Mouse (Mus musculus) R1 (cell line): ENCODE data around the gene Rbm33.

Experiments
- DNase-seq: peaks from one replicate; pipeline ENCODE4 v3.0.0-alpha.2; 2018; ENCODE audit warnings: low read depth, low spot score

The Rbm33 gene

DNA sequence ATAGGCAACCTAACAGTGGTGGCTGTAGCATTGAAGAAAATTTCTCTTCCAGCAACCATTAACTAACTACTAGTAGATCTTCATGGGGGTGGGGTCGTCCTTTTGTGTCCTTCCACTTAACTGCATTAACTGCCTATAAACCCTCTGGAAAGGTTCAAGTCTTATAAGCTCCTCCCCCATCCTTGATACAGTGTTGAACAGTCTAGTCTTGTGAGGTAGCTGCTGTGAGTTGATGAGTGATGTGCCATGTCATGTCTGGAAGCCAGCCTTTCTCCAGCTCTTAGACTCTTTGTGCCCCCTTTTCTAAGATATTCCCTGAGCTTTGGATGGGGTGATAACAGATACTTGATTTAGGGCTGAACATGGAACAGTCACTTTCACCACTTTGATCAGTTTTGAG is 7.5 kb downstream of the Rbm33 start:
- peak; percentile 21 for DNase-seq

DNA sequence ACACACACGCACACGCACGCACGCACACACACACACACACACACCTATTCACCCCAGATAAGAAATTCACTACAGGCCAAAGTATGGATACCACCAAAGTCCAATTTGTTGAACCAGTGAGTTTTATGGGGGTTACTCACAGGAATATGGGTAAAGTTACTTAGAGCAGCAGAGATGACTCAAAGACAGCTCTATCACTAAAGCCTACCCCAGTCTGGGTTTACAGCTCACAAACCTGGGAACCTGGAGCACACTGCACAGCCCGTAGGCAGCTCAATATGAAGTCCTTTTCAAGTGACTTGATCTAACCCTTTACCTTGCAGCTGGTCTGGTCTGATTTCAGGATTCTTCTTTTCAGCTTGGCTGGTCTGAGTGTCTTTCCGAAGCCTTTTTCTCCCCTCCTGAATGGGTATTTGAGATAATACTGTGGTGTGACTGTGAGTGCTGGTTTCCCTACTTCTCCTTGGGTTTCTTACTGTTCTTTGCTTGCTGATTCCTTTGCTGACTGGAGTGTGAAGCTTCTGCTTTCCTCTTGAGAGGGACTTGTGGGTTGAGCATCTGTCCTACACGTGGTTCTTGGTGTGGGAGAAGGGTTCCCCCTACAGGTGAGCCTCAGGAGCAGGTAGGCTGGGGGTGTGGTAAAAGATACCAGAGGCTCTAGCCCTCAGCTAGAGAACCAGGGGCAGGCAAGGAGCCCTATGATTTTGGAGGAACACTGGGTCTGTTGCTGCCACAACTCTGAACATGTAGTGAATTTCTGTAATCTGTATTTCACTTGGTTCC is 12.3 kb downstream of the Rbm33 start:
- peak; percentile 73 for DNase-seq

DNA sequence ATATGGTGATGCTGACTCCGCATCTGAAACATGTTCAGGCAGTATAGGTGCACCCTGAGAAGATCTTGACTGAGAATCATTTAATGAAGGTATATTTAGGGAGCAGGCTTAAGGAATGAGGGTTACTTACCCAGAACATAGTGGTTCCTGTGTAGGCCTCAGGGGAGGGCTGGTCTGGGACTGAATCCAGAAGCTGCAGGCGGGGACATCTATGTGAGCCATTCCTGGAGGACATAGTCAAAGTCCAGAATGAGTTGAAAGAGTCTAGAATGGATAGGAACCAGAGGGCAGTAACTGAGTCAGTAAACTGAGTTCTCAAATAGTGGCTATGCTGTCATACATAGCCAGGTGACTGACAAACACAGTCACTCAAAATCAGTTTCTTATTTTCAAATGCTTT is 16.8 kb downstream of the Rbm33 start:
- DNase-seq: no peak

DNA sequence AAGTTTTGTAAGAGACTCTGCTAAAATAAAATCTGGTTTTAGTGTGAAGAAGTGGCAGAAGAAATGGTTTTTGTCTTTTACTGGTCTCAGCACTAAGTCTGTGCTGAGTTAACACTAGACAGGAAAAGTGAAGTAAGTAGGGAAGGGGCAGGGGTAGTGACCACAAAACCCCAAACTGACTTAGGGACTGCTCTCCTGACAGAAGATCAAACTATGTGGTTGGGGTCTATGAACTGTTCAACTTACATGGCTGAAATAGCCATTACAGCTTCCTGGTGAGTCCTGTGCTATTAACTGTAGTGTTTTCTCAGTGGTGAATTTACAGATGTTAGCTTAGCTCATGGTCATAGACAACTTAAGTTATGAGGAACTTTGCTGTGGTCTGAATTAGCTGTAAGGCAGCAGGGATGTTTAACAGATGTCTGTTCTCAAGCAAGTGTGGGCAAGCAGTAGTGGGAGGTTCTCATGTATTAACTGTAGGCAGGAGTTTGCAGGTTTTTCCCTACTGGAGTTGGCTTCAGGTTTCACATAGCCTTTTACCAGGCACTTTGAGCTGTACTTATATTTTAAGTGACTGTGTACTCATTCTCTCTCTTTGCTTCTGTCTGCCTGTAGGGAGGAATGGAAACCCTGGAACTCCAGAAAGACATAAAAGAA is 35.1 kb downstream of the Rbm33 start:
- no peak for DNase-seq

DNA sequence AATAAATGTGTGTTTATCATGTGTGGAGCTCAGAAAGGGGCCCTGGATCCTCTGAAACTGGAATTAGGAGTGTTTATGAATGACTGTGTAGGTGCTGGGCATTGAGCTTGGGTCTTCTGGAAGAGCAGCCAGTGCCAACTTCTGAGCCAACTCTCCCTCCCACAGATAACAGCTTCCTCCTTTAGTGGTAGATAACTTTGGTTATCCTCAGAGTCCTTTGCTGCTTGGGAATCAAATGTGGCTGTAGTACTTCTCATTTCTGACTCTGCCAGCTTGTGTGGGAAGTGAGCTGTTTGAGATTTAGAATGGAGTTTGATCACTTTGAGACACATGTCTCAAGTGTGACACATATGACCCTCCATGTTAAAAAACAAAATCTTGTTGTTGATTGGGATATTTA is 38.7 kb downstream of the Rbm33 start:
- no peak for DNase-seq

DNA sequence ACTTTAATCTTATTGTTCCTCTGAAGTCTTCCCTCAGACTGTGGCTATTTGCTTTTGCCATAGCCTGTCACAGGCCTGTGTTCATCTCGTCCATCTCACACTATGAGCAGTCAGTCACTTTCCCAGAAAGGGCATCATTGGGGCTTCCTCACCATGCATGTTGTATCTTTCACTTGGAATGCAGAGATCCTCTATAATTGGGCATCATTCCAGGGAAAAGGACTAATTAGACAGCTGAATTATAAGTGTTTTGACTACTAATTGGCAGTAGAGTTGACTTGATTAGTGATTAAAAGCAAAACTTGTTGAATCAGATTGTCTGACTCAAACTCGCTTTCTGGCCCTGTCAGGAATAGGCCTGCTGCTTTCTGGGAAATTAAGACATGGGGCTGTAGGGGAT is 43.8 kb downstream of the Rbm33 start:
- DNase-seq: no peak

DNA sequence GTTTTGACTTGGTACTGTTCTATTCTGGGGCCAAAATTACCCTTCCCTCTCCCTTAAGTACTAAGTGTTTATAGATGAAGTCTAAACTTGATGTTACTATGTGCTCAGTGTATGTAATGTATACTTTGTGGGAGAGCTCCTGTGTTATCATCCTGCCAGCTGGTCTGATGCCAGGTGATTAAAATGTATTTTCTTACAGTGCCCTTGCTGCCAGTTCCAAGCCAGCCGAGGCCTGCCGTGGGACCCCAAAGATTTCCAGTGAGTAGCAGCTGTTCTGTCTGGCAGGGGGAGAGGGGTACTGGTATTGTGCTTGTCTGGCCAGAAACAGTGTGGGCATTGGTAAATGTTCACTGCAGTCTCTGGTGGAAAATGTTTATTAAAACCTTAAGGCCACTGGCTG is 51.1 kb downstream of the Rbm33 start:
- no peak for DNase-seq

DNA sequence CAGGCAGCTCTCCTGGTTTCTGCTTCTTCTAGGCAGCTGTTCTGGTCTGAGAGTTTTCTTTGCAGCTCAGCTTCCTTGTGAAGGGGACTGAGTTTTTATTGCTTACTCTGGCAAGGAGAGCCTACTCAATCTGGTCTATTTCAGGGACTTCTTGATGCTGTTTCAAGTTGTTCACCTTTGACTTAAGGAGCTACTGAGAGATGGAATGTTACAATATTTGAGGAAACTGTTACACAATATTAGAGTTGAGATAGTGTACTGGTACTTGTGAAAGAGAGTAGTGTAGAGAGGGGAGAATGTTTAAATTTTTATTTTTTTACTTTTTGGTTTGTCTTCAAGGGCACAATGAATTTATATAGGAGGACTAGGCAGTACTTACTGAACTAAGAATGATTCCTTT is 53.9 kb downstream of the Rbm33 start:
- no peak for DNase-seq

DNA sequence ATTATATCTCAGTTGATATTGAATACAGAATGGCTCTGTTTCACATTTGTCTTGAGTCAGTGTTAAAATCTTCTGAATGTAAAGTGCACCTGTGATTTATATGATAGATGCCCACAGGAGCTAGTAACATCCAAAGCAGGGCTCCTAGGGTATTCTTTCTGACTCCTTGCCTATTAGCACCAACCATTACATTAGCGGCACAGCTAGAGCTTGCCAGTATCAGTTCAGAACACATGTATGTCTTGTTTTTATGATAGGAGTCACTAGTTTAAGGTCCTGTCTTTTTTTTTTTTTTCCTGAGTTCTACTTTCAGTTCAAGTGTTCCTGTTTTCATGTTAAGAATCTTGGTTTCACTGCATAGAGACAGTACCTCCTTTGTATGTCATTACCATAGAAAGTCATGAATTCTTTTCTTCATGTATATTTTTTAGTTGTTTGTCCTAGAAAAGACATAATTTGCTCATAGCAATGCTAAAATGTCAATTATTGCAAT is 55.3 kb downstream of the Rbm33 start:
- no peak for DNase-seq

DNA sequence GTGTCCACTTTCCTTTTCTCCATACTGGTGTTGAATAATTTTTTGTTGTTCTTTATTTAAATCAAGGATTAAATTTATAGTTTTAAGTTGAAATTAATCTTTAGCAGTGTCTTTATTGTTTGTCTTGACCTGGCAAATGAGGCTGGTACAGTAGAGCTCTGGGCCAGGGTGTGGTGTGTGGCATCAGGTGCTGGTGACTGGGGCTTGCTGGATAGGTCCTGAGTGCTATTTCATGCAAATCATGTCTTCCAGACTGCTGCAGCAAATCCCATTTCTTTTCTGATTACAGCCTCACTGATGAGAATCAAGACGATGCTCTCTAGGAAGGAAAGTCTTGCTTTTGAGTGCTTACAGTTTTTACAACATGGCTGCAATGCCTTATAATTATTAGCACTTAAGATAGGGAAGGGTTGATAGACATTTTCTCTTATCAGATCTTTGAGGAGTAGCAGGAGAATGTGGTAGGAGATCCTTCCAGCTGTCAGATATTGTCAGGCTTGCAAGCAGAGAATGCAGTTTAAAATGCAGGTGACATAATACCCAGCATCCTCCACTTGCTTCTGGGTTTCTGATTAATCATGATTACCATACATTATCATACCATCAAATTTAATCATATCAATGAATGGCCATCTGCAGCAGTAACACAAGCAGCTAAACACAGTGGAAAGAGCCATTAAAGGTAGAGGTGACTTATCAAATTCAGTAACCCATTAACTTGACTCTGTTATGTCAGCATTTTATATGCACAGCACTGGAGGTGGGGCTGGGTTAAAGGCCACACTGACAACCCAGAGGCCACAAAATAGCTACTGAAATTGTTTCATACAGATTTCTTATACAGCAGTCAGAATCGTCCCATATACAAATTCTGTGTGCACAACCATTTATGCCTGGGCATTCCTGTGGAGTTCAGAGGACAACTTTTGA is 56.8 kb downstream of the Rbm33 start:
- DNase-seq: no peak

DNA sequence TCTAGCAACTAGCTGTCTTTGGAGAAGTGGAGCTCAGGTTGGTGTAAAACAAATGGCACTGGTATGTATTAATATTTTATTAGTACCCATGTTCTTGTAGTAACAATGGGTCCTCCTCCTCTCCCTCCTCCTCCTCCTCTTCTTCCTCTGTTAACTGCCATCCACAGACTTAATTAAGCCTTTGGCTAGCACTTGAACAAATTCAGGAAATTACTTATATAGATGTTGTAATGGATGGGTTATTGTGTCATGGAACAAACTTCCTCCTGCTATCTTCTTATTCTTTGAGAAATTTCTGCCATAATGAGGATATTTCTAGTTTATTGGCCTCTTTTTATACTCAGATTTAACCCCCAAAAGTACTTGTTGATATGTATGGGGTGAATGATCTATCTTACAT is 60.4 kb downstream of the Rbm33 start:
- DNase-seq: no peak

DNA sequence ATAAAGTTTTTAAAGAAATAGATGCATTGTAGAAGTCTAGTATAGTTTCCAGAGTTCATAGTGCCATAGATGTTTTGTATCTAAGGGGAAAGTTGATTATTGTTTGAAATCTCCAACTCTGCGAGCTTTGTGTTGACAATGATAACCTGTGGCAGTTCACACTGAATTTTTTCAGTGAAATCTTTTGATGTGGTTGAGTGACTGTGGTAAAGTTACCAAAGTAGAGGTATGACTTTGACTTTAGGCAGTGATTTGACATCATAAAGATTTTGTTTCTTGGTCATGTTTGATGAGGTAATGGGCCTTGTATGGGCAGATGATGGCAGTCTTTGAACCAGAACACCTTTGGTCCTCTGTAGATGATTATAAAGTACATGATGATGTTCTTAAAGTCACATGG is 65.4 kb downstream of the Rbm33 start:
- no peak for DNase-seq

DNA sequence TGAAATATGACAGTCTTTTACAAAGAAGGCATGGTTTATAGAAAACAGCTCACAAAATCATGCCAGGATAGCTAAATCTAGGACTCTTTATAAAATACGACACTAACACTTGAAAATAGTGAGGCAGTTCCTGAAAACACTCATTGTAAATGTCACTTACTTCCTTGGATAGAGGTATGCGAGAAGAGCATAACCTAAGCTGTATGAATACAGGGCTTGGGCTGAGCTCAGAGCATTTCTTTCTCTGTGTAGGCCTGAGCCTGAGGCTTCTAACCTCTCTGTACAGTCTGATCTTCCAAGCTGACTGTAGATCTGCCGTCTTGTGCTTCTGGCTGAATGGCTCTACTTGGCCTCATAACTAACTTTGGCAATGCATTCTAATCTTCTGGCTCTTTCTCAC is 69.9 kb downstream of the Rbm33 start:
- no peak for DNase-seq

DNA sequence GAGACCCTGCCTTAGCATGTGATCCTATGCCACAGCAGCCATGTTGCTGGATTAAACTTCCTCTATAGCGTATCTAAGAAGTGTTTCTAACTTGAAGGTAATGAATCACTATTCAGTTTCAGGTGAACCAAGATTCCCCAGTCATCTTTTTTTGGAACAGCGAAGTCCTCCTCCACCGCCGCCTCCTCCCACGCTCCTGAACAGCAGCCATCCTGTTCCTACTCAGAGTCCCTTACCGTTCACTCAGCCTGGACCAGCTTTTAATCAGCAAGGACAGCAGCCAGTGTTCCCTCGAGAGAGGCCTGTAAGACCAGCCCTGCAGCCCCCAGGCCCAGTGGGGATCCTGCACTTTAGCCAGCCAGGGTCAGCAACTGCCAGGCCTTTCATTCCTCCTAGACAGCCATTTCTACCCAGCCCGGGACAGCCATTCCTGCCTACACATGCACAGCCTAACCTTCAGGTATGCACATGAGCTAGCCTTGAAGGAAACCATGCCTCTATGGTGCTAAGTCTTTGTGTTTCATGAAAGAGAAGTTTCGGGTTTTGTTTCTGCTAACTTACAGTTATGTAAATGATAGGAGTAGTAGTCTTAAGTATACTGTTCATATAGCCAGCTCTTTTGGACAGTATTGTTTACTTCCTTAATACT is 70.7 kb downstream of the Rbm33 start:
- peak; percentile 50 for DNase-seq

DNA sequence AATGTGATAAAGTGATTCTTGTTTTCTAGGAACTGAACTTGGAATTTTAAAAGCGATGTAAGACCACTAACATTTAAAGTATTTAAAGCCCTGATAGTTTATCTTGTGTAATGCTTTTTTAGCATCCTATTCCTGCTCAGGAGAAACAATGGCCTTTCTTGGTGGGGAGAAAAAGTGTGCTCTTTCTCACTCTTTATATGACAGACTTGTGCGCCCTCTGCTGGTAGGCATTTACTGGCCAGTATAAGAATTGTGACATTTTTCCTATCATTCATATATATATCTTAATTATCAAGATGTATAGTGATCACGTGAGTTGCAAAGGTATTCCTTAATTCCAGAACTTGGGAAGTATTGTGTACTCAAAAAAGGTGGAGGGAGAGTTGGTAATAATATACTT is 71.3 kb downstream of the Rbm33 start:
- peak; percentile 65 for DNase-seq

DNA sequence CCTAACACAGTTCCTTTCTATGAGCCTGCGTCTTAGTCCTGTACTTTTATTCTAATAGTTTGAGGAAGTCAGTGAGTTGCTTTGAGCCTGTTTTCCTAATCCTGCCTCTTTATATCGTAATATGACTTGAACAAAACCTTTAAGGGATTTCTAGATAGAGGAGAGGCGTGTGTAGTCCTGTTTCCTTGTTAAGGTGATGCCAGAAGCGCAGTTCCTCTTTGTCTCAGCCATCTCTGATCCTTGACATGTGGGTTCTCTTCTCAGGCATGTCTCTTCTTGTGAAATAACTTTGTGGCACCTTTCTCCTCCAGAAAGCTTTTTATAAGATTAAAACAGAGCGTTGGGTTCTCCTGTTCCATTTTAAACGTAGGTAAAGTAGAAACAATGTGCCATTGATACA is 73.3 kb downstream of the Rbm33 start:
- DNase-seq: no peak

DNA sequence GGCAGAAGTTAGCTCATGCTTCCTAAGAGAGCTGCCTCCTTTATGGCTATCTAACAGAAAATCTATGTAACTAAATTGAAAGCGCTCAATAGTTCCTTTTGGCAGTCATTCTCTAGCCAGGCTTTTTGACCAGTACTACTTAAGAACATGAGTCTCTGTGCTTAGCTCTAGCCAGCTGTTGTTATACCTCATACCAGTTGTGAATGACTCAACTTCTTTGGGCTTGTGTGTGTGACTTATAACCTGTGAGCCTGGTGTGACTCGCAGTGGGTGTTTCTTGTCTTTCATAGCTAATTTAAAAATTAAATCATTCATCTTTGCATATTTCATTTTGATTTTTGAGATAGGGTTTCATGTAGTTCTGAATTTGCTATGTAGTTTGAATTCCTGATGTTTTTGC is 80.4 kb downstream of the Rbm33 start:
- DNase-seq: no peak

DNA sequence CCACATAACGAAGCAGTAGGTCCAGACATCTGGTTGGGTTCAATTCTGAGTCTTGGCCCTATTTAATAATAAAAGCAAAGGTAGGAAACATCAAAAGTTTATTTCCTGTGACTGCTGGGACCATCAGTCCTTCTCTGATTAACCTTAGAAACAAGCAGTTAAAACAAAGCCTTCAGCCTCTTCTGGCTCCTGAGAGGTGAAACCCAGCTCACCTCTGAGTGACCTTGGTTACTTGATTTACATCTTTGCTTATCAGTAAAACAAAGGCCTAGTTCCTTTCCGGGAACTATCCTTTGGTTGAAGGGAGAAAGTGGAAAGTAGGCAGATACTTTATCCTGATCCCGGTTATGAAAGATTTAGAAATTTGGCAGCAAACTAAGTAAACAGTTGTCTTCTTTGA is 81.8 kb downstream of the Rbm33 start:
- peak; percentile 86 for DNase-seq

DNA sequence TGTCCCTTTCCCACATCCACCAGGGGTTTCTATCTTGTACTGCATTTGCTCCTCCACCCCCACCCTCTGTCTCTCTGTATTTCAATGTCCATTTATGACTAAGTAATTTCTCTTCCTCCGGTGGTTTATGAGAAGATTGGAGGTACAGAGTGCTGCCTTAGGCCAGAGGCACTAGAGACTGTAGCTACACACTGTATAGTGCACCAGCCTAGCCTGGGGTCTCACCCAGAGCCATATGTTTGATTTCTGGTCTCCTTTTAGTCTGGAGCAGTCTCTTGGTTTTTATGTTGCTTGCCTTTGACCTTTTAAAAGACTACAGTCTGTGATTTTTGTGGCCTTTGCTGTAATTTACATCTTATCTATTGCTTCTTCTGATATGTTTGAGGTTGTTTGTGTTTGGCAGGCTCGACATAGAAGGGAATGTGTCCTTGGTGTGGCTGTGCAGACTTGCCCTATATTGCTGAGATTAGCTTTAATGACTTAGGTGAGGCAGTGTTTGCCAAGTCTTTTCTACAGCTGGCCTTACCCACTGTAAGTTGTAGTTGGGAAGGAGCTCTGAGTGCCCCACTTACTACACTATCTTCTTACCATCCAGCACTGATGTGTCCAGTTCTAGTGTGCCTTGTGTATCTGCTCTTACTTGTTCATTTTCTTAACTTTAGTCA is 82.7 kb downstream of the Rbm33 start:
- no peak for DNase-seq

DNA sequence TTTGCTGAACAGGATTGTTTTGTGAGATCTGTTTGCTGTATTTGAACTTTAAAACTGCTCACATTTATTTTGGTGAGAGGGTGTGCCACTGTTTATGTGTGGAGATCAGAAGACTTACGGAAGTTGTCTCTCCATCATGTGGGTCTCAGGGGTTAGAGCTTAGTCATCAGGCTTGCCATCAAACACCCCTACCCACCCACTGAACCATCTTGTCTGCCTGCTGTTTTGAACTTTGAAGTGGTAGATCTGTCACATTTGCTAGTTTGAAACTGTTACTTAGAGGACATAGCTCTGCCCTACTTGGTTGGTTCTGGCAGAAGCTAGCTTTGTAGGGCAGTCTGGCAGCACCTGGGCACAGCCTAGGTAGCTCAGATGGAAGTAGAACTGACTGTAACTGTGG is 85.8 kb downstream of the Rbm33 start:
- no peak for DNase-seq

DNA sequence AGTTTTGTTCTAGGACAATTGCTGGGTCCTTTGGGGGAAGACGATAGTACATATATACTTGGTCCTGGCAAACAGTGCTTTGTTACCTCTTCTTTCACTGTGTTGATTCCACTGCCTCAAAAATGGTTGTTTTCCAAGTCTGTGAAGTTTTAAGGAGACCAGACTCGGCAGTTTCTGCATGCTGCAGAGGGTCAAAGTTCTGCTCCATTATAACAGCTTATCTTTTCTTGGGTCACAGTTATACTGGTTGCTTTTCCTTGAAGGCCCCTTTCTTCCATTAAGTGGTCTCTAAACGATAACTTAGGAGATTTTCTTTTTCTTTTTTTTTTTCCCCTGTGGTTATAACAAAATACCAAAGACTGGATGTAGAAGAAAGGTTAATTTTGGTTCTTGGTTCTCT is 89.7 kb downstream of the Rbm33 start:
- DNase-seq: no peak
